Mouse (Mus musculus): ENCODE measurements around the gene Mylk. TPM values are rescaled to one million over a fixed set of nuclear protein-coding genes. Genes with fewer than 3 reads are reported as not detected.

Gene Mylk
- polyA plus RNA-seq, 1 experiment from 2014 or later: 7.9 TPM

- peak within 1 kb of the TSS; percentile 64 for H3K4me2 ChIP-seq (replicated peaks)
- peaks cover 25% of the 10 kb centered on the region for H3K27me3 ChIP-seq
- no peaks in the 10 kb centered on the region for H3K9me3 ChIP-seq
- peak within 1 kb of the TSS; percentile 89 for H3K4me3 ChIP-seq
- peaks cover 3% of the 10 kb centered on the region; the same call in 1 of the 2 replicates for H3K36me3 ChIP-seq
- under 1% methylated on average over 84 of the region's 97 CpGs for WGBS
- H3K9ac ChIP-seq (replicated peaks): peak within 1 kb of the TSS; percentile 83
- ATAC-seq (ENCODE audit: low FRiP score, low read depth): peak; percentile 99
- no peaks in the 10 kb centered on the region for H3K4me1 ChIP-seq
- H3K27ac ChIP-seq (replicated peaks): peak within 1 kb of the TSS; percentile 88
Measured at GRCm38 (mm10) chr16:35022242-35023137, 277.5 kb downstream of the Mylk start, which contains the start of gene Hacd2. TSS of gene Hacd2 (plus strand) at chr16:35022428.

- WGBS: 4% methylated on average over 8 of the region's 8 CpGs
- peak overlapping the region; percentile 83 for H3K9ac ChIP-seq (replicated peaks)
Measured at GRCm38 (mm10) chr16:35023138-35023735, 278.2 kb downstream of the Mylk start.

GRCm38 (mm10) chr16:35024300-35024699, 279.3 kb downstream of the Mylk start:
- no peak for ATAC-seq (ENCODE audit: low FRiP score, low read depth)
- WGBS: 81% methylated on average over 5 of the region's 5 CpGs

More at GRCm38 (mm10) chr16:35023138-35023735, 278.2 kb downstream of the Mylk start:
- Histone ChIP-seq H3K9me3 (no peaks in the 10 kb centered on the region), H3K4me3 (peak overlapping the region; percentile 89), H3K27me3 (peaks cover 20% of the 10 kb centered on the region), H3K27ac (replicated peaks) (no peak overlapping the region), H3K4me2 (replicated peaks) (peak overlapping the region; percentile 64), H3K36me3 (peaks cover 3% of the 10 kb centered on the region; the same call in 1 of the 2 replicates), H3K4me1 (no peaks in the 10 kb centered on the region)
- ATAC-seq (ENCODE audit: low FRiP score, low read depth): no peak

GRCm38 (mm10) chr16:35025347-35025746, 280.3 kb downstream of the Mylk start:
- Histone ChIP-seq H3K4me1 (no peaks in the 10 kb centered on the region), H3K36me3 (peaks cover 3% of the 10 kb centered on the region; the same call in 1 of the 2 replicates), H3K9me3 (no peaks in the 10 kb centered on the region), H3K9ac (replicated peaks) (no peak overlapping the region), H3K4me3 (no peak overlapping the region), H3K27me3 (peaks cover 6% of the 10 kb centered on the region), H3K4me2 (replicated peaks) (no peak overlapping the region), H3K27ac (replicated peaks) (no peak overlapping the region)
- no peak for ATAC-seq (ENCODE audit: low FRiP score, low read depth)
- 95% methylated on average over 4 of the region's 4 CpGs for WGBS

More at GRCm38 (mm10) chr16:35024300-35024699, 279.3 kb downstream of the Mylk start:
- Histone ChIP-seq H3K9me3 (no peaks in the 10 kb centered on the region), H3K27me3 (peaks cover 14% of the 10 kb centered on the region), H3K4me1 (no peaks in the 10 kb centered on the region), H3K36me3 (peaks cover 3% of the 10 kb centered on the region; the same call in 1 of the 2 replicates), H3K4me3 (no peak overlapping the region), H3K9ac (replicated peaks) (no peak overlapping the region), H3K27ac (replicated peaks) (no peak overlapping the region), H3K4me2 (replicated peaks) (no peak overlapping the region)

GRCm38 (mm10) chr16:35033241-35033640, 288.2 kb downstream of the Mylk start:
- no peak overlapping the region for H3K4me3 ChIP-seq
- H3K36me3 ChIP-seq: peaks cover 9% of the 10 kb centered on the region; the same call in 1 of the 2 replicates
- no peaks in the 10 kb centered on the region for H3K27me3 ChIP-seq
- H3K4me2 ChIP-seq (replicated peaks): no peak overlapping the region
- no peak for ATAC-seq (ENCODE audit: low FRiP score, low read depth)
- no peaks in the 10 kb centered on the region for H3K9me3 ChIP-seq
- peaks cover 8% of the 10 kb centered on the region for H3K4me1 ChIP-seq
- WGBS: 89% methylated on average over 3 of the region's 3 CpGs
- no peak overlapping the region for H3K9ac ChIP-seq (replicated peaks)
- no peak overlapping the region for H3K27ac ChIP-seq (replicated peaks)

GRCm38 (mm10) chr16:35033809-35034577, 289.0 kb downstream of the Mylk start:
- Histone ChIP-seq H3K36me3 (peaks cover 9% of the 10 kb centered on the region; the same call in 1 of the 2 replicates), H3K4me2 (replicated peaks) (no peak overlapping the region), H3K4me1 (peaks cover 13% of the 10 kb centered on the region), H3K27ac (replicated peaks) (no peak overlapping the region), H3K27me3 (no peaks in the 10 kb centered on the region), H3K9ac (replicated peaks) (no peak overlapping the region), H3K4me3 (no peak overlapping the region), H3K9me3 (no peaks in the 10 kb centered on the region)
- ATAC-seq (ENCODE audit: low FRiP score, low read depth): no peak
- WGBS: 82% methylated on average over 8 of the region's 8 CpGs

GRCm38 (mm10) chr16:35034971-35035370, 290.0 kb downstream of the Mylk start:
- Histone ChIP-seq H3K4me1 (peaks cover 13% of the 10 kb centered on the region), H3K9ac (replicated peaks) (no peak overlapping the region), H3K27me3 (no peaks in the 10 kb centered on the region), H3K27ac (replicated peaks) (no peak overlapping the region), H3K4me2 (replicated peaks) (no peak overlapping the region), H3K9me3 (no peaks in the 10 kb centered on the region), H3K36me3 (peaks cover 11% of the 10 kb centered on the region; the same call in 1 of the 2 replicates), H3K4me3 (no peak overlapping the region)
- WGBS: 91% methylated on average over 5 of the region's 5 CpGs
- no peak for ATAC-seq (ENCODE audit: low FRiP score, low read depth)

GRCm38 (mm10) chr16:35036754-35037153, 291.7 kb downstream of the Mylk start:
- Histone ChIP-seq H3K27ac (replicated peaks) (no peak overlapping the region), H3K9me3 (no peaks in the 10 kb centered on the region), H3K9ac (replicated peaks) (no peak overlapping the region), H3K4me1 (peaks cover 13% of the 10 kb centered on the region), H3K27me3 (no peaks in the 10 kb centered on the region), H3K4me3 (no peak overlapping the region), H3K36me3 (peaks cover 16% of the 10 kb centered on the region; the same call in 1 of the 2 replicates), H3K4me2 (replicated peaks) (no peak overlapping the region)
- WGBS: 93% methylated on average over 5 of the region's 5 CpGs
- ATAC-seq (ENCODE audit: low FRiP score, low read depth): no peak

- WGBS: 19% methylated on average over 4 of the region's 4 CpGs
- Histone ChIP-seq H3K9me3 (no peaks in the 10 kb centered on the region), H3K27me3 (no peaks in the 10 kb centered on the region), H3K36me3 (peaks cover 16% of the 10 kb centered on the region; the same call in 1 of the 2 replicates), H3K4me1 (peaks cover 13% of the 10 kb centered on the region), H3K9ac (replicated peaks) (no peak overlapping the region), H3K4me3 (no peak overlapping the region), H3K4me2 (replicated peaks) (no peak overlapping the region), H3K27ac (replicated peaks) (peak overlapping the region; percentile 43)
- ATAC-seq (ENCODE audit: low FRiP score, low read depth): peak; percentile 56; the same call in 1 of the 2 replicates
Measured at GRCm38 (mm10) chr16:35038343-35039057, 293.5 kb downstream of the Mylk start.

GRCm38 (mm10) chr16:35040154-35040553, 295.1 kb downstream of the Mylk start:
- WGBS: 71% methylated on average over 1 of the region's 1 CpGs
- H3K27ac ChIP-seq (replicated peaks): no peak overlapping the region

GRCm38 (mm10) chr16:35041001-35041400, 296.0 kb downstream of the Mylk start:
- Histone ChIP-seq H3K4me1 (peaks cover 15% of the 10 kb centered on the region), H3K9me3 (no peaks in the 10 kb centered on the region), H3K36me3 (0 out of 2 replicates have a peak, but pooled peaks cover 13% of the 10 kb centered on the region), H3K27me3 (no peaks in the 10 kb centered on the region), H3K4me2 (replicated peaks) (no peak overlapping the region), H3K4me3 (no peak overlapping the region), H3K9ac (replicated peaks) (no peak overlapping the region), H3K27ac (replicated peaks) (no peak overlapping the region)
- WGBS: 83% methylated on average over 7 of the region's 7 CpGs
- no peak for ATAC-seq (ENCODE audit: low FRiP score, low read depth)

More at GRCm38 (mm10) chr16:35040154-35040553, 295.1 kb downstream of the Mylk start:
- Histone ChIP-seq H3K36me3 (0 out of 2 replicates have a peak, but pooled peaks cover 13% of the 10 kb centered on the region), H3K4me1 (peaks cover 13% of the 10 kb centered on the region), H3K4me2 (replicated peaks) (no peak overlapping the region), H3K27me3 (no peaks in the 10 kb centered on the region), H3K4me3 (no peak overlapping the region), H3K9ac (replicated peaks) (no peak overlapping the region), H3K9me3 (no peaks in the 10 kb centered on the region)
- ATAC-seq (ENCODE audit: low FRiP score, low read depth): no peak

Data from midbrain, embryonic 12.5 days (tissue).